Comparison of ENCODE assay signal across 13 mouse cellular contexts in the genomic region with DNA sequence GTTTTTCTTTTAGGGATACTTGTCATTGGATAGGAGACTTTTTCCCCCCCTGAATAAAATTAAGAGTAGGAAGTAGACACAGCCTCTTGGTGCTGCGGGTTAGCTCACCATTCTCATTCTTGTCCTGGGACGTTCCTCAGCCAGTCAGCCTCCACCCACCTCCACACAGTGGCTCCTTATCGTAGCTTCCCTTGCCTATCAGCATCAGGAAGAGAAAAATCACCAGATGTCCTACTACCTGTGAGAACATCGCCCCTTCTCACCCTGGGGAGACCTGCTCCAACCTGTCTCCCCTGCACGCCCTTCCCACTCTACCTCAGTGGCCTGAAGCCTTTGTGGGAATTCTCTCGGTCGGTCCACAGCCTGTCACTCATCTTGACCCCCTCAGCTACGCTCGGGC. TPM values are rescaled to one million over a fixed set of nuclear protein-coding genes. Genes with fewer than 3 reads are reported as not detected.
DNase-seq lines count a peak whose midpoint lies in the region; ATAC-seq and TF ChIP-seq lines count a peak whose summit lies in the region.
"Had no signal": no experiment of that assay in that cellular context is flagged by ENCODE, and none has a peak within 500 bp of the region (broad histone marks: within the 10 kb centered on the region; RNA-seq: fewer than 3 reads in every experiment).

Gene Anpep, minus strand, starts transcription at position 249 of the 400 bp plus-strand sequence.

- WGBS in heart, adult 2 months, result 64% methylated on average over 9 of the region's 9 CpGs
- 58% methylated on average over 9 of the region's 9 CpGs for WGBS in heart, embryonic 11.5 days (ENCODE audit: insufficient replicate concordance)
- 92% methylated on average over 9 of the region's 9 CpGs for whole genome bisulfite sequencing in thymus, adult 2 months
- 71% methylated on average over 9 of the region's 9 CpGs for WGBS in limb, embryonic 13.5 days
- WGBS in stomach, embryonic 16.5 days, result 61% methylated on average over 9 of the region's 9 CpGs
- 86% methylated on average over 9 of the region's 9 CpGs for WGBS in forebrain, embryonic 16.5 days

- H3K36me3 ChIP-seq in heart, adult 2 months (ENCODE audit: control insufficient read depth, insufficient read depth, low read length), result no peaks in the 10 kb centered on the region
- no peaks in the 10 kb centered on the region for H3K36me3 ChIP-seq in heart, embryonic 11.5 days (ENCODE audit: control insufficient read depth, insufficient read depth, low read length)
- no peaks in the 10 kb centered on the region for H3K36me3 ChIP-seq in thymus, adult 2 months (ENCODE audit: control insufficient read depth, insufficient read depth, low read length)
- no peaks in the 10 kb centered on the region for H3K36me3 ChIP-seq in limb, embryonic 13.5 days
- no peaks in the 10 kb centered on the region for H3K36me3 ChIP-seq in stomach, embryonic 16.5 days (ENCODE audit: control insufficient read depth, insufficient read depth, low read length)
- no peaks in the 10 kb centered on the region for H3K36me3 ChIP-seq in forebrain, embryonic 16.5 days (ENCODE audit: control insufficient read depth, insufficient read depth)
- H3K36me3 ChIP-seq: neural tube, embryonic 13.5 days had no signal

- TF ChIP-seq CTCF in heart, adult 2 months (IDR thresholded peaks at IDR 0.05), result no peak
- no peak for TF ChIP-seq CTCF in thymus, adult 2 months (IDR thresholded peaks at IDR 0.05; ENCODE audit: borderline replicate concordance, control insufficient read depth, extremely low read depth, insufficient read depth, low read length, poor library complexity)

- no peak within 1 kb of the TSS for H3K4me2 ChIP-seq in heart, embryonic 11.5 days
- no peak within 1 kb of the TSS for H3K4me2 ChIP-seq in limb, embryonic 13.5 days (replicated peaks)
- no peak within 1 kb of the TSS for H3K4me2 ChIP-seq in stomach, embryonic 16.5 days (ENCODE audit: low read depth, low read length)
- no peak within 1 kb of the TSS for H3K4me2 ChIP-seq in forebrain, embryonic 16.5 days (ENCODE audit: low read length)
- H3K4me2 ChIP-seq: neural tube, embryonic 13.5 days had no signal

- TF ChIP-seq POLR2A in heart, adult 2 months (IDR thresholded peaks at IDR 0.05; ENCODE audit: insufficient read depth, low read depth, low read length), result no peak
- no peak for TF ChIP-seq POLR2A in thymus, adult 2 months (IDR thresholded peaks at IDR 0.05; ENCODE audit: control insufficient read depth, extremely low read depth, insufficient read depth, low read length, poor library complexity)

- H3K27ac ChIP-seq in heart, adult 2 months, result no peak within 1 kb of the TSS
- H3K27ac ChIP-seq in heart, embryonic 11.5 days (ENCODE audit: low read depth, low read length), result no peak within 1 kb of the TSS
- no peak within 1 kb of the TSS for H3K27ac ChIP-seq in thymus, adult 2 months (ENCODE audit: control insufficient read depth, insufficient read depth, low read length)
- no peak within 1 kb of the TSS for H3K27ac ChIP-seq in limb, embryonic 13.5 days
- peak within 1 kb of the TSS; percentile 27 for H3K27ac ChIP-seq in stomach, embryonic 16.5 days (ENCODE audit: low read length)
- no peak within 1 kb of the TSS for H3K27ac ChIP-seq in forebrain, embryonic 16.5 days (ENCODE audit: low read length)
- H3K27ac ChIP-seq: hindbrain, postnatal 0 days; neural tube, embryonic 13.5 days had no signal

- no peaks in the 10 kb centered on the region for H3K79me2 ChIP-seq in heart, adult 2 months (replicated peaks; ENCODE audit: control insufficient read depth, insufficient read depth, low read length)

- DNase-seq in heart, adult 2 months, result no peak
- no peak for DNase-seq in thymus, adult 2 months
- DNase-seq in thymus, postnatal 36 days, result no peak
- DNase-seq in frontal cortex, adult 2 months (ENCODE audit: extremely low spot score in 1 of 2, low spot score in 1 of 2), result no peak
- DNase-seq: right cerebral cortex, postnatal 25 days; thymus, postnatal 14 days had no signal

- intact Hi-C loops in heart, adult 2 months (cut with DNase I), result no loop called here

- H3K4me1 ChIP-seq in heart, adult 2 months (ENCODE audit: control insufficient read depth, insufficient read depth, low read length), result peaks cover 1% of the 10 kb centered on the region
- peaks cover 4% of the 10 kb centered on the region; the same call in 1 of the 2 replicates for H3K4me1 ChIP-seq in heart, embryonic 11.5 days (ENCODE audit: control insufficient read depth, insufficient read depth, low read length)
- no peaks in the 10 kb centered on the region; the same call in 1 of the 2 replicates for H3K4me1 ChIP-seq in thymus, adult 2 months (replicated peaks; ENCODE audit: control insufficient read depth, insufficient read depth, low read length)
- peaks cover 25% of the 10 kb centered on the region for H3K4me1 ChIP-seq in limb, embryonic 13.5 days
- peaks cover 17% of the 10 kb centered on the region for H3K4me1 ChIP-seq in stomach, embryonic 16.5 days (ENCODE audit: control insufficient read depth, insufficient read depth, low read length)
- H3K4me1 ChIP-seq in forebrain, embryonic 16.5 days (replicated peaks; ENCODE audit: control insufficient read depth, insufficient read depth, low read length), result no peaks in the 10 kb centered on the region
- H3K4me1 ChIP-seq: neural tube, embryonic 13.5 days had no signal

- TF ChIP-seq EP300 in heart, adult 2 months (IDR thresholded peaks at IDR 0.05; ENCODE audit: insufficient read depth, low read depth, low read length), result no peak

- H3K9me3 ChIP-seq in heart, embryonic 11.5 days (replicated peaks; ENCODE audit: control insufficient read depth, low read length), result no peaks in the 10 kb centered on the region
- H3K9me3 ChIP-seq in limb, embryonic 13.5 days, result no peaks in the 10 kb centered on the region
- H3K9me3 ChIP-seq in stomach, embryonic 16.5 days (replicated peaks; ENCODE audit: control insufficient read depth, low read length), result no peaks in the 10 kb centered on the region
- no peaks in the 10 kb centered on the region for H3K9me3 ChIP-seq in forebrain, embryonic 16.5 days (ENCODE audit: control insufficient read depth, low read length)
- H3K9me3 ChIP-seq: neural tube, embryonic 13.5 days had no signal

- no peak for ATAC-seq in heart, embryonic 11.5 days (replicated peaks; ENCODE audit: insufficient number of reproducible peaks, low FRiP score, low TSS enrichment)
- no peak for ATAC-seq in limb, embryonic 13.5 days (ENCODE audit: low FRiP score, low read depth)
- no peak for ATAC-seq in stomach, embryonic 16.5 days (ENCODE audit: insufficient read depth, low FRiP score)
- ATAC-seq in forebrain, embryonic 16.5 days, result no peak
- ATAC-seq: hindbrain, postnatal 0 days had no signal

- H3K9ac ChIP-seq in heart, adult 2 months (ENCODE audit: low read depth, low read length), result no peak within 1 kb of the TSS
- H3K9ac ChIP-seq in heart, embryonic 11.5 days (ENCODE audit: low read depth, low read length), result no peak within 1 kb of the TSS
- no peak within 1 kb of the TSS for H3K9ac ChIP-seq in limb, embryonic 13.5 days
- H3K9ac ChIP-seq in stomach, embryonic 16.5 days (ENCODE audit: low read length), result no peak within 1 kb of the TSS
- no peak within 1 kb of the TSS for H3K9ac ChIP-seq in forebrain, embryonic 16.5 days (replicated peaks; ENCODE audit: low read depth, low read length)
- H3K9ac ChIP-seq: neural tube, embryonic 13.5 days had no signal

- peaks cover 3% of the 10 kb centered on the region; the same call in 1 of the 2 replicates for H3K27me3 ChIP-seq in heart, adult 2 months (ENCODE audit: control insufficient read depth, insufficient read depth, low read length)
- H3K27me3 ChIP-seq in heart, embryonic 11.5 days (ENCODE audit: control insufficient read depth, insufficient read depth, low read length), result no peaks in the 10 kb centered on the region
- no peaks in the 10 kb centered on the region for H3K27me3 ChIP-seq in thymus, adult 2 months (ENCODE audit: control insufficient read depth, insufficient read depth, low read length)
- no peaks in the 10 kb centered on the region for H3K27me3 ChIP-seq in limb, embryonic 13.5 days
- no peaks in the 10 kb centered on the region for H3K27me3 ChIP-seq in stomach, embryonic 16.5 days (ENCODE audit: control insufficient read depth, insufficient read depth, low read length)
- no peaks in the 10 kb centered on the region for H3K27me3 ChIP-seq in forebrain, embryonic 16.5 days (replicated peaks; ENCODE audit: control insufficient read depth, insufficient read depth, low read length)
- H3K27me3 ChIP-seq: neural tube, embryonic 13.5 days had no signal

- H3K4me3 ChIP-seq in heart, adult 2 months, result no peak within 1 kb of the TSS
- H3K4me3 ChIP-seq in heart, embryonic 11.5 days (ENCODE audit: low read depth, low read length), result no peak within 1 kb of the TSS
- H3K4me3 ChIP-seq in thymus, adult 2 months (ENCODE audit: control insufficient read depth, insufficient read depth, low read length), result no peak within 1 kb of the TSS
- no peak within 1 kb of the TSS for H3K4me3 ChIP-seq in limb, embryonic 13.5 days
- no peak within 1 kb of the TSS for H3K4me3 ChIP-seq in stomach, embryonic 16.5 days (replicated peaks; ENCODE audit: low read length)
- no peak within 1 kb of the TSS for H3K4me3 ChIP-seq in forebrain, embryonic 16.5 days (replicated peaks; ENCODE audit: low read length)
- H3K4me3 ChIP-seq: neural tube, embryonic 13.5 days had no signal

RNA-seq across cellular contexts. Expression of gene Anpep, which starts in this region (rescaled TPM):
- total RNA-seq in heart, adult 2 months (2021), result 10 to 100 TPM in 1 of 2 experiments, 1 to 10 TPM in 1; 8.4 to 12.9 TPM
- polyA plus RNA-seq in heart, adult 2 months (2012; rRNA removed), result 18.5 and 30.6 TPM in 2 replicates
- 7.7 and 9.9 TPM in 2 replicates for polyA plus RNA-seq in heart, embryonic 11.5 days (2014; fragmentation: Nextera tagmentation; extraction: Ambion mirVana)
- 15.9 and 20.6 TPM in 2 replicates for polyA plus RNA-seq in thymus, adult 2 months (2012; rRNA removed)
- polyA plus RNA-seq in limb, embryonic 13.5 days (2015; fragmentation: Nextera tagmentation; extraction: Ambion mirVana), result 15.2 and 18.4 TPM in 2 replicates
- 54.7 and 59.3 TPM in 2 replicates for polyA plus RNA-seq in stomach, embryonic 16.5 days (2015; fragmentation: Nextera tagmentation; extraction: Ambion mirVana)
- 2.1 and 3.6 TPM in 2 replicates for polyA plus RNA-seq in forebrain, embryonic 16.5 days (2015; fragmentation: Nextera tagmentation; extraction: Ambion mirVana)
- 5.4 and 5.9 TPM in 2 replicates for polyA plus RNA-seq in frontal cortex, adult 2 months (2012; rRNA removed)
- total RNA-seq: megakaryocyte-erythroid progenitor cell, adult 5-6 weeks had no signal
